Mouse (Mus musculus) large intestine, adult 2 months (tissue): ENCODE measurements around the gene Smarcc2. TPM values are rescaled to one million over a fixed set of nuclear protein-coding genes. Genes with fewer than 3 reads are reported as not detected.
"Not testable (repeated sequence)": the region's sequence is repeated elsewhere in the genome, so short reads cannot be mapped to it uniquely, and the experiment has no call there.

Source experiments
- DNase-seq: peaks from one replicate; pipeline ENCODE4 v3.0.0-alpha.2; 2012; ENCODE audit warnings: low read depth, low spot score
- WGBS: fragments of 180-500 bp; shearing (Covaris S2); methylation state at CpG from one replicate; pipeline ENCODE4 v1.1.7; 2018; 5-methylcytosine and 5-hydroxymethylcytosine counted together
- polyA plus RNA-seq: library from polyadenylated mRNA; depleted of rRNA; stranded (reverse); fragments of >200 nt; gene quantifications from 2 replicates; pipeline ENCODE4 v1.2.3, GENCODE M21; 2012

Smarcc2 gene
- polyA plus RNA-seq, 1 experiment, result 43.3 TPM

DNA sequence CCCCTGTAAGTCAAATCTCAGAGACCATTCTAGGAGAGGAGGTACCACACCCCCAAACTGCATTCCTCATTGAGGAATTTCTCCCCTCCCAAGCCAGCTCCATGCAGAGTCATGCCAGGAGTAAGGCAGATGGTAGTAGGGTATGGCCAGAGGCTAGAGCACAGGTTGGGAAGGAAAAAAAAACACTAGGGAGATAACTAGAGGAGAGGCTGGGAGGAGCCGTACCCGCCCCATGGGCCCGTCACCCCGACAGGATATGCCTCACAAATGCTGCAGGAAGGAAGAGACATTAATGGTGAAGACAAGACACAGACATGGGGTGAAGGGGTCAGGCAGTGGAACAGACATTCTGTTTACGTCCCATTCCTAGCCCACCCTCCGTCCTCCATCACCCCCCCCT is 32.4 kb downstream of the Smarcc2 start:
- DNase-seq, result no peak
- WGBS, result 26% methylated on average over 6 of the region's 6 CpGs

- 16% methylated on average over 8 of the region's 8 CpGs for WGBS
- not testable (repeated sequence) for DNase-seq
Measured at GRCm38 (mm10) chr10:128492051-128492450, 33.0 kb downstream of the Smarcc2 start.

- no peak for DNase-seq
Measured at GRCm38 (mm10) chr10:128492633-128493311, 33.7 kb downstream of the Smarcc2 start.

DNA sequence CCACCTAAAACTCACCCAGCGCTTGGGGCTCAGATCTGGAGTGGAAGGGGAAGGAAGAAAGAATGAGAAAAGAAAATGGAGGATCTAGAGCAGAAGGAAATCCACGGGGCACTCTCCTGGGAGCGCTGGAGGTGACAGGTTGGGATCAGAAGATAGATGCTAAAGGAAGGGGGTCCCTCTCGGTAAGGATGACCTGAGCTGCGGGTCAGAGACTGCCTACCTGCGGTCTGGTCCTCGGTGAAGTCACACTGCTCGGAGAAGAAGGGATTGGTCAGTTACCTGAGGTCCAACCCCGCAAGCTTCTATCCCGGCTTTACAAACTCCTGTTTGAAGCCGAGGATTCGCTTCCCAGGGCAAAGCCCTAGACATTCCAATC is 34.3 kb downstream of the Smarcc2 start:
- 0% methylated on average over 12 of the region's 12 CpGs for WGBS
- DNase-seq, result no peak

More at GRCm38 (mm10) chr10:128492633-128493311, 33.7 kb downstream of the Smarcc2 start:
- 3% methylated on average over 12 of the region's 12 CpGs for WGBS

- peak; percentile 91 for DNase-seq
- under 1% methylated on average over 45 of the region's 45 CpGs for WGBS
Measured at GRCm38 (mm10) chr10:128493695-128494666, 34.9 kb downstream of the Smarcc2 start, which contains the start of gene Myl6. Myl6 (minus strand) TSS chr10:128494145.

- WGBS, result 39% methylated on average over 11 of the region's 11 CpGs
- no peak for DNase-seq
Measured at GRCm38 (mm10) chr10:128494667-128495245, 35.7 kb downstream of the Smarcc2 start.

GRCm38 (mm10) chr10:128495270-128495669 is 36.2 kb downstream of the Smarcc2 start:
- WGBS, result 58% methylated on average over 2 of the region's 2 CpGs
- no peak for DNase-seq

DNA sequence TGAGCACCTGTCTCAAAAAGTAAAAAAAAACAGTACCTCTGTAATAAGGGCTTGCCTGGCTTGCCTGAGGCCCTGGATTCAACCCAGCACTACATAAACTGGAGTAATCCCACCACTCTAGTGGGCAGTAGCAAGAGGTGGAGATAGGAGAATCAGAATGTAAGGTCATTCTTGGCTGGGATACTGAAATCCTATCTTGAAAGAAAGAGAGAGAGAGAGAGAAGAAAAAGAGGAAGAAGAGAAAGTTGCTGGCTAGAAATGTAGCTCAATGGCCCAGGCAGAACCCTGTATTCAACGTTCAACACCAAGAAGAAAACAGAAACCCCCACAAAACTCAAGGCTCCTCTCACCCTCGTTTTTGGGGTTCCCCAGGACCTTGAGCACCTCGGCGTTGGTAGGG is 36.9 kb downstream of the Smarcc2 start:
- 72% methylated on average over 4 of the region's 4 CpGs for WGBS
- DNase-seq, result no peak

DNA sequence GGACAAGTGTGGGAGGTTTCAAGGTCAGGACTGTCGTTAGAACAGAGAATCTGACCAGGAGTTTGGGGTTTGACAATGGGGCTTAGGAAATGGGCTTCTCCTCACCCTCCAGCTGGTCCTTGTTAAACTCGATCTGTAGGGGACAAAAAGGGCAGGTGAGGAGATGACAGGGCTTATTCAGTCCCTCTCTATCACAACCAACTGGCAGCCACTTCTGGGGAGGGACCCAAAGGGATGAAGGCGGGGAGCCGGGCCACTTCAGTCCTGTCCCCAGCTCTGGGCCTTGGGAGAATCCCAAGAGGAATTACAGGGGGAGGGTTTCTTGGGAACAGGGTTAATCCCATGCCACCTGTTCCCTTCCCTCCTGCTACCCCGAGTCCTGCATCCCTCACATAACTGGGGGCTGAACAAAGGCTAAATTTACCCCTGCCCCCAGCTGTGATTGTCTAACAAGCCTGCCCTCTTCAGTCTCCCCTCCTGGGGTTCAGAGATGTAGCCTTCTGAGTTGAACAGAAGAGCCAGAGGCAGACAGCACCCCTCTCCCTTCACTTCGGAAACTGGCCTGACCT is 37.5 kb downstream of the Smarcc2 start:
- no peak for DNase-seq
- WGBS, result 63% methylated on average over 6 of the region's 6 CpGs

GRCm38 (mm10) chr10:128497134-128497737 is 38.2 kb downstream of the Smarcc2 start:
- WGBS, result 65% methylated on average over 6 of the region's 6 CpGs

DNA sequence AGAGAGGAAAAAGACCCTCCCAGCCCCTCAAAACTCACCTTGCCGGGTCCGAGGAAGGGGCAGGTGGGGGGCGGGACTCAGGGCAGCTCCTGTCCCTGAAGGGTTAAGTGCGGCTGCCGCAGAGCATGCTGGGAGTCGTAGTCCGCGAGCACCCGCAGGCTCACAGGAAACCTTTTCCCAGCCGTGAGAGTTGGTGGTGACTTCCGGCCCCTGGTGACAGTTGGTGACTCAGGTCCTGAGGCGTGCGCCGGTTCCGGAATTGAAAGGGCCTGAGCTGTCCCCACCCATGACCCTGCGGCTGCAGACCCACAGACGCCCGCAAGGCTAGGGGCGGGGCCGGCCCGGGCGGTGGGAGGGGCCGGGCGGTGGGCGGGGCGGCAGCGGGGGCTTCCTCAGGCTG is 39.5 kb downstream of the Smarcc2 start, which contains the start of gene Myl6b:
Gene Myl6b, minus strand, starts transcription at position 96 of the 400 bp plus-strand sequence.
- peak; percentile 92 for DNase-seq
- under 1% methylated on average over 27 of the region's 27 CpGs for WGBS

More at GRCm38 (mm10) chr10:128497134-128497737, 38.2 kb downstream of the Smarcc2 start:
- DNase-seq, result no peak

GRCm38 (mm10) chr10:128499116-128499671 is 40.1 kb downstream of the Smarcc2 start:
- DNase-seq, result no peak
- WGBS, result under 1% methylated on average over 21 of the region's 21 CpGs

DNA sequence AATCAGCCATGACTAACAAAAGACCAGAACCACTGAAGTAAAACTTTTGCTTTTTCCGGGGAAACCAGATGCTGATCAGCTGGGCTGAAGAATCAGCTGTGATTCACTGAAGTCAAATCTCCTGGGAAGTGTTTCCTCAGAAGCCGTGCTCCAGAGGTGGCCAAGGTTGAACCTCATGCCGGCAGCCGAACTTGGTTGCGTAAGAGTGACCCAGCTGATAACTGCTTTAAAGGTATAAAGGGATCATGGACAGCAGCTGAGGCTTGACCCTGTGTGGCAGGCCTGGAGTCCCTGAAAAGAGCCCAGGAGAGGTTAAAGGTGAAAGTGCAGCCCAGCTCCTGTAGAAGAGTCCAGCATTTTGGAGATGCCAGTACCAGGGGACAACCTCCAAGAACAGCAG is 43.3 kb downstream of the Smarcc2 start:
- WGBS, result 24% methylated on average over 5 of the region's 5 CpGs
- no peak for DNase-seq

DNA sequence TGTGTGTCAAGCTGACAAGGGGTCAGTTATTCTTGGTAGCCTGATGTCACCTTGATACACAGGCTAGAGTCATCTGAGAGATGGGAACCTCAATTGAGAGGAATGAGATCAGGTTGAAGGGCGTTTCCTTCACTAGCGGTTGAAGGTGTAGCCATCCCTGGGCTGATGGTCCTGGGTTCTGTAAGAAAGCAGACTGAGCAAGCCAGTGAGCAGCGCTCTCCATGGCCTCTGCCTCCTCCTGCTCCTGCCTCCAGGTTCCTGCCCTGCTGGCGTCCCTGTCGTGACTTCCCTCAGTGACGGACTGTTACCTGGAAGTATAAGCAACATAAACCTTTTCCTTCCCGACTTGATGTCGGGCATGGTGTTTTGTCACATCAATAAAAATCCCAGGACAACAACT is 44.5 kb downstream of the Smarcc2 start:
- DNase-seq, result no peak
- 58% methylated on average over 8 of the region's 8 CpGs for WGBS

DNA sequence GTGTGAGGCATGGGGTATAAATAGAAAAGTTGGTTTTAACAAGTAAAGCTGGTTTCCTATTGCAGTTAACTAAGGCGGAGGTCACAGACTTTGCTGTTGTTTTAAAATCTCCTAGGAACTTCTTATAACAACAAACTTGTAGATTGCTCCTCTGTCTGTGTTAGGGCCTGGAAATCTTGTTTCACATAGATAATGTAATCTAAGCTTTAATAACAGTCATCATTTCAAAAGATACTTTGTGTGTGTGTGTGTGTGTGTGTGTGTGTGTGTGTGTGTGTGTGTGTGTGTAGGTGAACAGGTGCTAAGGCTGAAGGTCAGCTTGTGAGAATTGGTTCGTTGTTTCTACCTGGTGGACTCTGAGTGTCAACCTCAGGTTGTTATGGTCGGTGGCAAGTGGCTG is 45.0 kb downstream of the Smarcc2 start:
- DNase-seq, result no peak
- WGBS, result 30% methylated on average over 3 of the region's 3 CpGs

- WGBS, result 36% methylated on average over 9 of the region's 9 CpGs
- no peak for DNase-seq
Measured at GRCm38 (mm10) chr10:128504641-128505370, 45.8 kb downstream of the Smarcc2 start.

- 89% methylated on average over 5 of the region's 5 CpGs for WGBS
- not testable (repeated sequence) for DNase-seq
Measured at GRCm38 (mm10) chr10:128505371-128505667, 46.3 kb downstream of the Smarcc2 start.

DNA sequence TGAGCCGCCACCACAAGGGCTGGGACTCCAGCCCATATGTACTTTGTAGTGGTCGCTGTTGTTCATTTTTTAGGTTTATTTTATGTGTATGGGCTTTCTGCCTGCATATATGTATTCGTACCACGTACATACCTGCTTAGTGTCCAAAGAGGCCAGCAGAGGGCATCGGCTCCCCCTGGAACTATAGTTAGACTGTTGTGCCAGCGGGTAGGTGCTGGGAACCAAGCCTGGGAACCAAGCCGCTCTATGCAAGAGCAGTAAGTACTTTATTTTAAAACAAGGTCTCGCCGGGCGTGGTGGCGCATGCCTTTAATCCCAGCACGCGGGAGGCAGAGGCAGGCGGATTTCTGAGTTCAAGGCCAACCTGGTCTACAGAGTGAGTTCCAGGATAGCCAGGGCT is 46.9 kb downstream of the Smarcc2 start:
- no peak for DNase-seq
- 97% methylated on average over 14 of the region's 14 CpGs for WGBS

DNA sequence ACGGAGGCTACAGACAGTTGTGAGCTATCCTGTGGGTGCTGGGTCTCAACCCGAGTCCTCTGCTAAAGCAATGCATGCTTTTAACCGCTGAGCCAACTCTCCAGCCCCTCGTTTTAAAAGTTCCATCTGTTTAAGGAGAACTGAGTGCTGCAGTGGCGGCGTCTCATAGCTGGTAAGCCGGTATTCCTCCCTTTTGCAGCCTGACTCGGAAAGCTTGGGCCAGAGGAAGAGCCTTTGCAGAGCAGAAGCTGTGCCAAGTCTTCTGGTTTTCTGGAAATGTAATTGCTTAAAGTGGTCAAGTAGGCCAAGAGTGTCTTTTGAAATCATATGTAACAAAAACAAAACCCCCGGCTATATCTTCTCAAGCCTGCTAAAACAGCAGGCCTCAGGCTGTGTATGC is 49.2 kb downstream of the Smarcc2 start:
- no peak for DNase-seq
- WGBS, result 72% methylated on average over 9 of the region's 9 CpGs
